Mouse (Mus musculus) macrophage (primary cell): ENCODE data around the gene Dysf. TPM values are rescaled to one million over a fixed set of nuclear protein-coding genes. Genes with fewer than 3 reads are reported as not detected.

ENCODE experiments used
- H3K27ac ChIP-seq: fragments of 350-480 bp; formaldehyde crosslinking; 2 replicates; pipeline ENCODE4 v1.9.0; 2021
- H3K36me3 ChIP-seq: fragments of 350-480 bp; formaldehyde crosslinking; 2 replicates; pipeline ENCODE4 v1.9.0; 2021; ENCODE audit errors: inconsistent target
- H3K4me3 ChIP-seq: fragments of 350-480 bp; formaldehyde crosslinking; 2 replicates; pipeline ENCODE4 v1.9.0; 2021; ENCODE audit errors: inconsistent target
- H3K79me2 ChIP-seq: fragments of 350-480 bp; formaldehyde crosslinking; 2 replicates; pipeline ENCODE4 v1.9.0; 2021; ENCODE audit errors: inconsistent target
- WGBS: methylation state at CpG from one replicate; pipeline ENCODE4 v1.1.7; 2026; ENCODE audit warnings: inconsistent platforms; ENCODE audit not compliant: missing documents; 5-methylcytosine and 5-hydroxymethylcytosine counted together
- polyA plus RNA-seq: library from polyadenylated mRNA; stranded (reverse); fragments of 250-400 nt; gene quantifications from 3 replicates; pipeline ENCODE4 v1.2.4, GENCODE M21; 2018; ENCODE audit warnings: inconsistent platforms

Dysf gene
- polyA plus RNA-seq, 1 experiment from 2014 or later = 0.24 TPM

DNA sequence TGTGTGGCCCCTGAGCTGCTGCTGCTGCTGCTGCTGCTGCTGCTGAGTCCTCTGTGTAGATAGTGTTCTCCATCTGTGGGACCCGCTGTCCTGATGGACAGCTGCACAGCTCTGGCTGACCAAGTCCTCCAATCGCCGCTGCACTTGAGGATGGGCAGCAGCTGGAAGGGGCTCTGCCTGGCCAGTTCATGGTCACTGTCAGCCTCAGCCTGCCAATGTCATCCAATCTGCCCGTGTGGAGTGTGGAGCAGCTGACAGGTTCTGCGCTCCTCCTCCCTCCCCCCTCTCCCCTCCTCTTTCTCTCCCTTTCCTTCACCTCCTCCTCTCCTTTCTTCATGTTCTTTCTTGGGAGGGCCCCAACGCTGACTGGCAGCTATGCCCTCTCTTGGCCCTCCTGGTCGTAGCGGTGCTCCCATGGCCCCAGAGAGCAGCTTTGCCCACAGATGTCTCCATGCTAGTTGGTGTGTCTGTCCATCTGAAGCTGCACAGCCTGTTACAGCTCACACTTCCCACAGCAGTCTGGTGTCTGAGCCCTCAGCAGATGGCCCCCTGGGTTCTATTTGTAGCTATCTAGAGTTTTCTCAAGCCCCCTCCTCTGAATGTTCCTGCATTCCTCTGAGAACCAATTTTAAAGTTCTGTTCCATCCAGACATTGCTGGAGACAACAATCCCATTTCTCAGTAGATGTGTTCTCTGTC lies 223.8 kb downstream of the Dysf start:
- WGBS = 92% methylated on average over 7 of the region's 8 CpGs
- no peak overlapping the region for H3K4me3 ChIP-seq
- no peaks in the 10 kb centered on the region for H3K36me3 ChIP-seq
- no peak overlapping the region for H3K27ac ChIP-seq
- no peaks in the 10 kb centered on the region for H3K79me2 ChIP-seq

DNA sequence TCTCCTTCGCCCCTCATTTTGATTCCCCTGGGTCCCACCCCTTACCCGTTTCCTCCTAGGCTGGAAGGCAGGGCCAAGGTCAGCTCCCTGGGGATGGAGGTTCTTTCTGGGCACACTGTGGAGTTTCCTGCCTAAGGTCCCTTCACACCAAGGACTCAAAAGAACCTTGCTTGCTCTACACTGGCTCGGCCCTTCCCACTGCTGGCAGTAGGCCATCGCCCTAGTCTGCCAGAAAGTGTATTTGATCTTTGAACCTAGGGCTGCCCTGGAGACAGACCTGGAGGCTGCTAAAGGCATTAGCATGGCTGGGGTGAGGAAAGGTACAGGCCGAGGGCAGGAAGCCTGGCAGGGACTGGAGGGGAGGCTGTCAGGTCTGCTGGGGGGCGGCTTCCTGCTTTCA lies 225.4 kb downstream of the Dysf start:
- Histone ChIP-seq H3K79me2 (no peaks in the 10 kb centered on the region), H3K27ac (no peak overlapping the region), H3K36me3 (no peaks in the 10 kb centered on the region), H3K4me3 (no peak overlapping the region)
- WGBS = 60% methylated on average over 6 of the region's 6 CpGs

- Histone ChIP-seq H3K4me3 (no peak overlapping the region), H3K36me3 (no peaks in the 10 kb centered on the region), H3K79me2 (no peaks in the 10 kb centered on the region), H3K27ac (no peak overlapping the region)
- WGBS = 97% methylated on average over 2 of the region's 2 CpGs
Observed at GRCm38 (mm10) chr6:84235365-84235764, 227.0 kb downstream of the Dysf start.

GRCm38 (mm10) chr6:84243385-84243784 lies 235.0 kb downstream of the Dysf start:
- 94% methylated on average over 3 of the region's 3 CpGs for whole genome bisulfite sequencing
- H3K4me3 ChIP-seq = no peak overlapping the region
- H3K79me2 ChIP-seq = no peaks in the 10 kb centered on the region
- no peak overlapping the region for H3K27ac ChIP-seq
- no peaks in the 10 kb centered on the region for H3K36me3 ChIP-seq

GRCm38 (mm10) chr6:84246101-84246760 lies 237.8 kb downstream of the Dysf start:
- H3K79me2 ChIP-seq = no peaks in the 10 kb centered on the region
- H3K27ac ChIP-seq = no peak overlapping the region
- no peak overlapping the region for H3K4me3 ChIP-seq
- H3K36me3 ChIP-seq = no peaks in the 10 kb centered on the region
- 83% methylated on average over 4 of the region's 4 CpGs for WGBS

- Histone ChIP-seq H3K27ac (no peak overlapping the region), H3K36me3 (no peaks in the 10 kb centered on the region), H3K79me2 (no peaks in the 10 kb centered on the region), H3K4me3 (no peak overlapping the region)
- WGBS = 80% methylated on average over 4 of the region's 5 CpGs
Observed at GRCm38 (mm10) chr6:84246979-84247378, 238.6 kb downstream of the Dysf start.

Other genes with a start within 250 kb of the Dysf start
- gene Ankrd53, start 245.9 kb upstream of the Dysf start, polyA plus RNA-seq = not detected in 3 replicates
- gene Tex261, start 232.8 kb upstream of the Dysf start, polyA plus RNA-seq = 35.3 to 72.5 TPM (median 65.9 TPM) in 3 replicates
- 112 to 148 TPM (median 138 TPM) in 3 replicates for gene Nagk, start 213.6 kb upstream of the Dysf start, polyA plus RNA-seq
- gene Paip2b, start 176.8 kb upstream of the Dysf start, polyA plus RNA-seq = 5.8 to 9.0 TPM (median 6.1 TPM) in 3 replicates
- gene Zfp638, start 141.5 kb upstream of the Dysf start, polyA plus RNA-seq = 38.7 to 53.0 TPM (median 44.8 TPM) in 3 replicates